Mouse (Mus musculus): ENCODE data around the gene Rbm26. TPM values are rescaled to one million over a fixed set of nuclear protein-coding genes. Genes with fewer than 3 reads are reported as not detected.

Rbm26 gene
- polyA plus RNA-seq, 1 experiment from 2014 or later: 16.1 TPM

- Histone ChIP-seq H3K4me1 (replicated peaks) (peaks cover under 1% of the 10 kb centered on the region), H3K36me3 (no peaks in the 10 kb centered on the region), H3K27ac (no peak overlapping the region), H3K9ac (no peak overlapping the region), H3K4me2 (no peak overlapping the region), H3K9me3 (replicated peaks) (no peaks in the 10 kb centered on the region), H3K27me3 (no peaks in the 10 kb centered on the region), H3K4me3 (no peak overlapping the region)
- 90% methylated on average over 1 of the region's 1 CpGs for WGBS
- ATAC-seq (replicated peaks; ENCODE audit: insufficient number of reproducible peaks, insufficient read depth, low FRiP score, low read depth): no peak
Measured at GRCm38 (mm10) chr14:105167181-105167580, 9.9 kb downstream of the Rbm26 start.

DNA sequence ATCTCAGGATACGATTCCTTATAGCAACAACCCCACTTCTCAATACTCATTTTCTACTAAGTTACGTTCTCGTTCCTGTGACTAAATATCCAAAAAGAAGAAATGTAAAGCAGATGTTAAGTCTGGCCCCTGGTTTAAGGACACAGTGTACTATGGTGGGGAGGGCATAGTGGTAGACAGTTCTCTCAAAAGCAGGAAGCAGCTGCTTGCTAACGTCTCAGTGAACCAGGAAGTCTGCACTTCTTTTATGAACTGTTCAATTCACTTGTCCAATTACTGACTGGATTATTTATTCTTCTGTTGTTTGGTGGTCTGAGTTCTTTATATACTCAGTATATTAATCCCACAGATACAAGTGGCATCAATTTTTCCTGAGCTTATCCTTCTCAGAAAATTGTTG, 12.3 kb downstream of the Rbm26 start:
- Histone ChIP-seq H3K27me3 (no peaks in the 10 kb centered on the region), H3K36me3 (no peaks in the 10 kb centered on the region), H3K27ac (no peak overlapping the region), H3K9ac (no peak overlapping the region), H3K9me3 (replicated peaks) (no peaks in the 10 kb centered on the region), H3K4me3 (no peak overlapping the region), H3K4me2 (no peak overlapping the region), H3K4me1 (replicated peaks) (no peaks in the 10 kb centered on the region)
- WGBS: 71% methylated on average over 4 of the region's 4 CpGs
- ATAC-seq (replicated peaks; ENCODE audit: insufficient number of reproducible peaks, insufficient read depth, low FRiP score, low read depth): no peak

DNA sequence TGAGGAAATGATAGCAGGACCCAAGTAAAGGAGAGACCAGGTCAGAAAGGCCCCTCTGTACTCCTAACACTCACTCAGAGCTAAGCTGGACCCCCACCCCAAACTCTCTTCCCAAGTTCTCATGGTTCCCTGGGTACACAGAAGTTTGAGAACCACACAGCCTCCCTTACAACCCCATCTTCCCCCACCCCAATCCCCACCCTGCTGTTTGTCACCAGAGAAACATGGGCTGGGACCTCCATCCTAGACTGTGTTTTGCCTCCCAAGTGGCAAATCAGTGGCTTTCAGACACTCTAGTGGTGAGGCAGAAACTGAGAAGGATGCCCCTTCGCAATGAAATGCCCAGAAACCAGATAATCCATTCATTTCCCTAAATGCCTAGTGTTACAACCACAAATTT, 15.8 kb downstream of the Rbm26 start:
- ATAC-seq (replicated peaks; ENCODE audit: insufficient number of reproducible peaks, insufficient read depth, low FRiP score, low read depth): no peak
- no peak overlapping the region for H3K27ac ChIP-seq
- WGBS: 90% methylated on average over 1 of the region's 1 CpGs
- no peak overlapping the region for H3K4me2 ChIP-seq
- H3K9me3 ChIP-seq (replicated peaks): no peaks in the 10 kb centered on the region
- no peaks in the 10 kb centered on the region for H3K4me1 ChIP-seq (replicated peaks)
- H3K4me3 ChIP-seq: no peak overlapping the region
- no peaks in the 10 kb centered on the region for H3K27me3 ChIP-seq
- no peak overlapping the region for H3K9ac ChIP-seq
- peaks cover 7% of the 10 kb centered on the region; the same call in 1 of the 2 replicates for H3K36me3 ChIP-seq

DNA sequence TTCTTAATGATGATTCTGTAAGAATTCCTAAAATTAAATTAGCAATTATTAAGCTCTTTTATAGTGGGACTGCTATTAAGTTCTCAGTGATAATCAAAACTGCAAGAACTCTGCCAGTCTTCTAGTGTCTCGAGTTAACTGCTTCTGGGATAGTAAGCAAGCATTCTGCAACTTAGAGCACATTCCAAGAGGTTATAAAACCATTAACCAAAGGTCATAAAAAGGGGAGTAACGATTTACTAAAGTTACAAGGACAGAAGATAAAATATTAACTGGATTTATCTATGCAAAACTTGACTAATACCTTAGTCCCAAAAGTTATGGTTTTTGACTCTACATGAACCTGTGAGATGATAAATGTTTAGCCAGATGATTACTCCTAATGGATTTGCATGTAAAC, 18.6 kb downstream of the Rbm26 start:
- Histone ChIP-seq H3K4me3 (no peak overlapping the region), H3K9me3 (replicated peaks) (no peaks in the 10 kb centered on the region), H3K9ac (no peak overlapping the region), H3K27me3 (no peaks in the 10 kb centered on the region), H3K4me2 (no peak overlapping the region), H3K36me3 (peaks cover 11% of the 10 kb centered on the region; the same call in 1 of the 2 replicates), H3K27ac (no peak overlapping the region), H3K4me1 (replicated peaks) (no peaks in the 10 kb centered on the region)
- 76% methylated on average over 2 of the region's 2 CpGs for WGBS
- no peak for ATAC-seq (replicated peaks; ENCODE audit: insufficient number of reproducible peaks, insufficient read depth, low FRiP score, low read depth)

DNA sequence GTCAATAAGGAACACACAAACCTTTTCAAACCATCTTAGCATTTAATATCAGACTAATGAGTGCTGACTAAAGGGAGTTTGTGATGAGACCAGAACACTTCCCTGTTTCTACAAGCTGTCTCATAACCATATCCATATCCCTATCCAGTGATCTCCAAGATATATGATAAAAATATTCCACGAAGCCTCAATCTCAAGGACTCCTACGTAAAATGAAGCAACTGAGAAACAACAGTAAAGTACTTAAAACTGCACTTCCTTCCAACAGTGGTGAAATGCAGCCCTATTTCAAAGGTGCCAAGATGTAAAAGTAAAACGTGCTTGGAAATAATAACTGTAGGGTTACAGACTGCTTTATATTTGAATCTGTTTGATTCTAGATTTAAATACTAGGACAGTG, 43.1 kb downstream of the Rbm26 start:
- H3K9me3 ChIP-seq (replicated peaks): no peaks in the 10 kb centered on the region
- H3K27ac ChIP-seq: no peak overlapping the region
- no peak overlapping the region for H3K4me2 ChIP-seq
- no peaks in the 10 kb centered on the region for H3K4me1 ChIP-seq (replicated peaks)
- WGBS: 94% methylated on average over 3 of the region's 3 CpGs
- H3K27me3 ChIP-seq: no peaks in the 10 kb centered on the region
- H3K4me3 ChIP-seq: no peak overlapping the region
- no peak overlapping the region for H3K9ac ChIP-seq
- peaks cover 19% of the 10 kb centered on the region for H3K36me3 ChIP-seq
- ATAC-seq (replicated peaks; ENCODE audit: insufficient number of reproducible peaks, insufficient read depth, low FRiP score, low read depth): no peak

DNA sequence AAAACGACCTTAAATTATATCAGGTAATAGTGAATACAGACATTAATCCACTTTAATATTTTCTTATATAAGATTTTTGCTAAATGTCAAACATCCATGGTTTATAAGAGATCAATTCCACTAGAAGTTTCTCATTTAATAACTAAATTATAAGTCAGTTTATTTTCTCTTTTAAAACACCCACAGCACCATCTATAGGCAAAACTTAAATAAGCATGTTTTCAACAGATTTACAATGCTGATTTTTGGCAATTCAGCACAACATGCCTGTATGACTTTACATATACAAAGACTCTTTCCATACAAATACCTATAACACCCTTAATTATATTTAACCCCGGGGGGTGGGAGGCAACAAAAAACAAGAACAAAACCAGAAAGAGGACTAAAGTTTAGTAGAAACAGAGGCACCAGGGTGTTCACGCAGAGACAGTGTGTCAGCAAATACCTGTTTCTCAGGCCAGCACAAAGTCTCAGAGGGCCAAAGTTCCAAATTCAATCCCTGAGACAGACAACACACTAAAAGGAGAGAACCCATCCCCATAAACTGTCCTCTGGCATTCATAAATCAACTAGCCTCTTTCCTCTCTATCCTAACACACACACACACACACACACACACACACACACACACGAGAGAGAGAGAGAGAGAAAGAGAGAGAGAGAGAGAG, 49.3 kb downstream of the Rbm26 start:
- Histone ChIP-seq H3K36me3 (peaks cover 36% of the 10 kb centered on the region), H3K4me3 (no peak overlapping the region), H3K4me1 (replicated peaks) (no peaks in the 10 kb centered on the region), H3K9me3 (replicated peaks) (no peaks in the 10 kb centered on the region), H3K27me3 (no peaks in the 10 kb centered on the region), H3K27ac (no peak overlapping the region), H3K4me2 (no peak overlapping the region), H3K9ac (no peak overlapping the region)
- WGBS: 82% methylated on average over 4 of the region's 4 CpGs
- ATAC-seq (replicated peaks; ENCODE audit: insufficient number of reproducible peaks, insufficient read depth, low FRiP score, low read depth): no peak

DNA sequence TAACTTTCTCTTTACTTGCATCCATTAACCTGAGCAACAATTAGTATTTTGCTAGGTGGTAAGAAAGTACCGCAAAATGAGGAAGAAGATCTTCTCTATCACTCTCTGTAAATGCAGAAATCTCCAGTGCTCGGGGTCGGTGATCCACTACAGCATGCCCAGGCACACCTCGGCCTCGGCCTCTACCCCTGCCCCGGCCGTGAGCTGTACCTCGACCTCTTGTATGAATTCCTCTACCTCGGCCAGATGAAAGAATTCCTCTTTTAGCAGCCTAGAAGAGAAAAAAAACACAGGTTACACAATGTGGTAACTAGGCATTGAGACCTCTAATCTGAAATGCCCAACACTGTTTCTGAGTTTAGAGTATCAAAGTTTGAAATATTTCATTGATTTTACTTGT, 52.6 kb downstream of the Rbm26 start:
- H3K36me3 ChIP-seq: peaks cover 39% of the 10 kb centered on the region
- no peak overlapping the region for H3K9ac ChIP-seq
- no peaks in the 10 kb centered on the region for H3K27me3 ChIP-seq
- no peak for ATAC-seq (replicated peaks; ENCODE audit: insufficient number of reproducible peaks, insufficient read depth, low FRiP score, low read depth)
- H3K9me3 ChIP-seq (replicated peaks): no peaks in the 10 kb centered on the region
- no peak overlapping the region for H3K4me3 ChIP-seq
- H3K27ac ChIP-seq: no peak overlapping the region
- WGBS: 90% methylated on average over 9 of the region's 9 CpGs
- no peak overlapping the region for H3K4me2 ChIP-seq
- H3K4me1 ChIP-seq (replicated peaks): no peaks in the 10 kb centered on the region

- 88% methylated on average over 2 of the region's 2 CpGs for WGBS
- peaks cover 18% of the 10 kb centered on the region for H3K36me3 ChIP-seq
- H3K9ac ChIP-seq: no peak overlapping the region
- H3K27me3 ChIP-seq: no peaks in the 10 kb centered on the region
- no peaks in the 10 kb centered on the region for H3K9me3 ChIP-seq (replicated peaks)
- no peak overlapping the region for H3K4me3 ChIP-seq
- ATAC-seq (replicated peaks; ENCODE audit: insufficient number of reproducible peaks, insufficient read depth, low FRiP score, low read depth): no peak
- H3K4me1 ChIP-seq (replicated peaks): no peaks in the 10 kb centered on the region
- H3K4me2 ChIP-seq: no peak overlapping the region
- no peak overlapping the region for H3K27ac ChIP-seq
Measured at GRCm38 (mm10) chr14:105115402-105115801, 61.7 kb downstream of the Rbm26 start.

- Histone ChIP-seq H3K27me3 (no peaks in the 10 kb centered on the region), H3K36me3 (peaks cover 4% of the 10 kb centered on the region; the same call in 1 of the 2 replicates), H3K9ac (no peak overlapping the region), H3K4me1 (replicated peaks) (no peaks in the 10 kb centered on the region), H3K4me3 (no peak overlapping the region), H3K9me3 (replicated peaks) (no peaks in the 10 kb centered on the region), H3K27ac (no peak overlapping the region), H3K4me2 (no peak overlapping the region)
- 84% methylated on average over 2 of the region's 2 CpGs for WGBS
- no peak for ATAC-seq (replicated peaks; ENCODE audit: insufficient number of reproducible peaks, insufficient read depth, low FRiP score, low read depth)
Measured at GRCm38 (mm10) chr14:105106252-105106651, 70.9 kb downstream of the Rbm26 start.

DNA sequence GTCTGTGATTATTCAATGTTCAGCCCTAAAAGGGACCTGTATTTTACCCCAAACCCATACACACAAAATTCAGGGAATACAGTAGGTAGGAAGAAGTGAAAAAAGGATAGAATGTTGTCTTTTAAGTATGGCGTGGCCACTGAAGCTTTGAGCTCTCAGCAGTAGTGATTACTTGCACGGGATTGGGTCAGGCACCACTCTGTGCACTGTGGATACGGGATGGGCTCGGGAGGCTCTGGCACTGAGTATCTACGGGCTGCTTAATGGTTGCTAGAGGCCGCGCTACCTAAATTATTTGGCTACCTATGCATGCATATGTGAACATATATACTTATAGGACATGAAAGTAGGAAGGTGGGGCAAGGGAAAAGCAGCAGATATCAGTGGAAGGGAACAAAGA, 78.3 kb downstream of the Rbm26 start:
- no peak overlapping the region for H3K4me2 ChIP-seq
- no peaks in the 10 kb centered on the region for H3K36me3 ChIP-seq
- no peak overlapping the region for H3K27ac ChIP-seq
- no peak overlapping the region for H3K4me3 ChIP-seq
- 73% methylated on average over 7 of the region's 7 CpGs for WGBS
- no peaks in the 10 kb centered on the region for H3K9me3 ChIP-seq (replicated peaks)
- H3K4me1 ChIP-seq (replicated peaks): no peaks in the 10 kb centered on the region
- no peak for ATAC-seq (replicated peaks; ENCODE audit: insufficient number of reproducible peaks, insufficient read depth, low FRiP score, low read depth)
- no peaks in the 10 kb centered on the region for H3K27me3 ChIP-seq
- no peak overlapping the region for H3K9ac ChIP-seq

- Histone ChIP-seq H3K4me3 (no peak overlapping the region), H3K36me3 (no peaks in the 10 kb centered on the region), H3K4me1 (replicated peaks) (no peaks in the 10 kb centered on the region), H3K27ac (no peak overlapping the region), H3K27me3 (no peaks in the 10 kb centered on the region), H3K9me3 (replicated peaks) (no peaks in the 10 kb centered on the region), H3K4me2 (no peak overlapping the region), H3K9ac (no peak overlapping the region)
- WGBS: 50% methylated on average over 3 of the region's 3 CpGs
- ATAC-seq (replicated peaks; ENCODE audit: insufficient number of reproducible peaks, insufficient read depth, low FRiP score, low read depth): no peak
Measured at GRCm38 (mm10) chr14:105096221-105096620, 80.9 kb downstream of the Rbm26 start.

- no peak for ATAC-seq (replicated peaks; ENCODE audit: insufficient number of reproducible peaks, insufficient read depth, low FRiP score, low read depth)
- WGBS: 77% methylated on average over 4 of the region's 4 CpGs
Measured at GRCm38 (mm10) chr14:105087001-105087400, 90.1 kb downstream of the Rbm26 start.

More at GRCm38 (mm10) chr14:105087001-105087400, 90.1 kb downstream of the Rbm26 start:
- H3K4me2 ChIP-seq: no peak overlapping the region
- H3K9me3 ChIP-seq (replicated peaks): no peaks in the 10 kb centered on the region
- no peaks in the 10 kb centered on the region for H3K36me3 ChIP-seq
- H3K4me3 ChIP-seq: no peak overlapping the region
- H3K27me3 ChIP-seq: no peaks in the 10 kb centered on the region
- H3K4me1 ChIP-seq (replicated peaks): peaks cover 10% of the 10 kb centered on the region
- H3K9ac ChIP-seq: no peak overlapping the region
- H3K27ac ChIP-seq: no peak overlapping the region
